Mouse (Mus musculus) embryonic facial prominence, embryonic 12.5 days (tissue): Measurements from ENCODE around the gene Odf3l1. TPM values are rescaled to one million over a fixed set of nuclear protein-coding genes. Genes with fewer than 3 reads are reported as not detected.

ENCODE experiments used
- ATAC-seq: fragments of 200-750 bp; cut with Nextera tagmentation; 2 replicates; pipeline ENCODE4 v1.8.0; 2017; ENCODE audit not compliant: insufficient number of reproducible peaks, insufficient read depth, low FRiP score, low TSS enrichment
- H3K27ac ChIP-seq: fragments of 300-500 bp; sonication (generic); 2 replicates; pipeline ENCODE4 v1.5.1; 2016; ENCODE audit warnings: mild to moderate bottlenecking
- H3K27me3 ChIP-seq: fragments of 300-500 bp; sonication (generic); 2 replicates; pipeline ENCODE4 v1.6.1; 2016; ENCODE audit warnings: mild to moderate bottlenecking, moderate library complexity
- H3K36me3 ChIP-seq: fragments of 300-500 bp; sonication (generic); 2 replicates; pipeline ENCODE4 v1.6.1; 2016; ENCODE audit warnings: mild to moderate bottlenecking
- H3K4me1 ChIP-seq: fragments of 300-500 bp; sonication (generic); 2 replicates; pipeline ENCODE4 v1.6.1; 2016
- H3K4me2 ChIP-seq: fragments of 300-500 bp; sonication (generic); replicated peaks from 2 replicates; pipeline ENCODE4 v1.6.1; 2016; ENCODE audit warnings: mild to moderate bottlenecking, moderate library complexity
- H3K4me3 ChIP-seq: fragments of 300-500 bp; sonication (generic); 2 replicates; pipeline ENCODE4 v1.5.1; 2016; ENCODE audit warnings: mild to moderate bottlenecking
- H3K9ac ChIP-seq: fragments of 300-500 bp; sonication (generic); 2 replicates; pipeline ENCODE4 v1.6.1; 2016; ENCODE audit warnings: mild to moderate bottlenecking, moderate library complexity
- H3K9me3 ChIP-seq: fragments of 300-500 bp; sonication (generic); 2 replicates; pipeline ENCODE4 v1.6.1; 2016; ENCODE audit warnings: mild to moderate bottlenecking, moderate library complexity
- WGBS: fragments of 180-500 bp; shearing (Covaris S2); methylation state at CpG from one replicate; pipeline ENCODE4 v1.1.7; 2016; 5-methylcytosine and 5-hydroxymethylcytosine counted together
- polyA plus RNA-seq: library from polyadenylated mRNA; unstranded; fragments of >200 nt; fragmentation: Nextera tagmentation; extraction: Ambion mirVana; gene quantifications from 2 replicates; pipeline ENCODE4 v1.2.1, GENCODE M21; 2016

The Odf3l1 gene
- polyA plus RNA-seq, 1 experiment from 2014 or later, result 0.40 TPM

DNA sequence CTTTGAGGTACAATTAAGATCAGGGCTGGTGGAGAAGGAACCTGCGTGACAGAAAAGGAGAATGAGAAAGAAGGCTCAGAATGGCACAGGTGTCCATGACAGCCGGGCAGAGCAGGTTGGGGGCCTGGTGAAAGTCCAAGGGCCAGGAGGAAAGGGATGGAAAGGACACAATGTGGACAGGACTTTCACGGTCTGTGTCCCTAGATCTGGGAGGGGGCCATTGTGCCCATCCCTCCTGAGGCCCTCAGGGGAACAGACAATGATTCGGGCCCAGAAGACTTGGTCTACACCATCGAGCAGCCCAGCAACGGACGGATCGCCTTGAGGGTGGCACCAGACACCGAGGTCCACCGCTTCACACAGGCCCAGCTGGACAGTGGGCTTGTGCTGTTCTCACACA lies 27.6 kb upstream of the Odf3l1 start:
- Histone ChIP-seq H3K4me3 (no peak overlapping the region), H3K4me2 (no peak overlapping the region), H3K27ac (no peak overlapping the region), H3K9me3 (no peaks in the 10 kb centered on the region), H3K9ac (no peak overlapping the region), H3K4me1 (peaks cover 8% of the 10 kb centered on the region), H3K27me3 (no peaks in the 10 kb centered on the region), H3K36me3 (peaks cover 17% of the 10 kb centered on the region; the same call in 1 of the 2 replicates)
- whole genome bisulfite sequencing, result 87% methylated on average over 10 of the region's 10 CpGs
- no peak for ATAC-seq

DNA sequence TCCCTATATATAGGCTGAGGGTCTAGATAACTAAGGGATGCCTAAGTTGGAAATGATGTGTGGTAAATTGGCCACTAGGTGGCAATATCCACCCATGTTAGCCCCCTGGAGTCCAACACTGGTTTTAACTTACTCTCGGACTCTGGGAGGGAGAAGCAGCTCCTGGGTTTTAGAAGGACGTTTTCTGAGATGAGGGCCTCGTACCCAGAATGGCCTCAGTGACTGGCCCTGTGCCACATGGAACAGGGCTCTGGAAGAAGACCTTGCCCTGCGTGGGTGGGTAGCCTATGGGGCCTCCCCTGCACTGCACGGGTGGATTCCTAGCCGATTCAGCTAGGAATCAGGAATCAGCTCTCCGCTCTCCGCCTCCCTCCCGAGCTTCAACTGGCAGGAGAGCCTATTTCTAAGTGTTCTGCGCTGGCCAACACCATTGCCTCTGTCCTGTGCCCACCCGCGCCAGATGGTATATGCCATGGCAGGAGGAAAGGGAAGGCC lies 27.1 kb upstream of the Odf3l1 start:
- H3K4me2 ChIP-seq, result peak overlapping the region; percentile 33
- H3K36me3 ChIP-seq, result peaks cover 23% of the 10 kb centered on the region
- H3K27ac ChIP-seq, result no peak overlapping the region

DNA sequence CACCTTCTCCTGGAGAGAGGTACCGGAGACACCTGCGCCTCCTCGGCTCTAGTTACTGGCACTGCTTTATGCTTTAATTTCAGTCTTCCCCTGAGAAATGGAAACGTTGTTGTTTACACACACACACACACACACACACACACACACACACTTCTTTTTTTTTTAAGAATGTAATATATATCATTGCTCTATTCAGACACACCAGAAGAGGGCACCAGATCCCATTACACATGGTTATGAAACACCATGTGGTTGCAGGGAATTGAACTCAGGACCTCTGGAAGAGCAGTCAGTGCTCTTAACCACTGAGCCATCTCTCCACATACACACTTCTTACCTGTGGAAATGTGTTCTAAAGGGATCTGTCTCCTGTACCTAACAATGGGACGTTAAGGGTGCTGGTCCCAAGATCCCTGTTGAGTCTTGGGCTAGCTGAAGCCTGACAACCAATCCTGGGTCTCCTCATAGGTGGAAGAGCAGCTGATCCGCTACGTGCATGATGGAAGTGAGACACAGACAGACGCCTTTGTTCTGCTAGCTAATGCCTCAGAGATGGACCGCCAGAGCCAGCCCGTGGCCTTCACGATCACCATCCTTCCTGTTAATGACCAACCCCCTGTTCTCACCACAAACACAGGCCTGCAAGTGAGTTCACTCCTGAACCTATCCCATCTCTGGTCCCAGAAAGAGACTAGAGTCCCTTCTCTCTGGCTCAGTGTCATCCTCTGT lies 26.2 kb upstream of the Odf3l1 start:
- H3K4me2 ChIP-seq, result no peak overlapping the region
- H3K36me3 ChIP-seq, result peaks cover 23% of the 10 kb centered on the region
- peaks cover 8% of the 10 kb centered on the region for H3K4me1 ChIP-seq
- no peaks in the 10 kb centered on the region for H3K27me3 ChIP-seq
- 72% methylated on average over 11 of the region's 11 CpGs for WGBS
- H3K9me3 ChIP-seq, result no peaks in the 10 kb centered on the region
- H3K27ac ChIP-seq, result no peak overlapping the region
- H3K4me3 ChIP-seq, result no peak overlapping the region
- no peak for ATAC-seq
- no peak overlapping the region for H3K9ac ChIP-seq

More for the DNA sequence above, 27.1 kb upstream of the Odf3l1 start:
- H3K4me3 ChIP-seq, result no peak overlapping the region
- no peak overlapping the region for H3K9ac ChIP-seq
- no peaks in the 10 kb centered on the region for H3K27me3 ChIP-seq
- ATAC-seq, result peak; percentile 16; the same call in 1 of the 2 replicates
- H3K4me1 ChIP-seq, result peaks cover 8% of the 10 kb centered on the region
- WGBS, result 31% methylated on average over 12 of the region's 12 CpGs
- no peaks in the 10 kb centered on the region for H3K9me3 ChIP-seq

DNA sequence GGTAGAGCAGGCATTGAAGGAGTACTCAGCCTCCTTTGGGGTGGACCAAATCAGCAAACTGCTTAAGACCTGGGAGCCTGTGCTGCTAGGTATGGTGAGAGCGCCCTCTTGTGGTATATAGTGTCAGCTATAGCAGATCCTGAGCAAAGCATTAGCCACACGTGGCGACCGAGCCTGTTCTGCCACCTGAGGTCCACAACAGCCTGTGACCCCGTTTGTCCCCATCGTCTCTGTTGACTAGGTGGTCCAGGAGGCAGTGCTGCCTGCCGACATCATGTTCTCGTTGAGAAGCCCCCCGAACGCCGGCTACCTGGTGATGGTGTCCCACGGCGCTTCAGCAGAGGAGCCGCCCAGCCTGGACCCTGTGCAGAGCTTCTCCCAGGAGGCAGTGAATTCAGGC lies 25.3 kb upstream of the Odf3l1 start:
- Histone ChIP-seq H3K27ac (no peak overlapping the region), H3K36me3 (peaks cover 23% of the 10 kb centered on the region), H3K4me1 (peaks cover 8% of the 10 kb centered on the region), H3K27me3 (no peaks in the 10 kb centered on the region), H3K9ac (peak overlapping the region; percentile 7; the same call in 1 of the 2 replicates), H3K9me3 (no peaks in the 10 kb centered on the region), H3K4me2 (peak overlapping the region; percentile 45), H3K4me3 (peak overlapping the region; percentile 15; the same call in 1 of the 2 replicates)
- ATAC-seq, result no peak
- 8% methylated on average over 14 of the region's 14 CpGs for WGBS

DNA sequence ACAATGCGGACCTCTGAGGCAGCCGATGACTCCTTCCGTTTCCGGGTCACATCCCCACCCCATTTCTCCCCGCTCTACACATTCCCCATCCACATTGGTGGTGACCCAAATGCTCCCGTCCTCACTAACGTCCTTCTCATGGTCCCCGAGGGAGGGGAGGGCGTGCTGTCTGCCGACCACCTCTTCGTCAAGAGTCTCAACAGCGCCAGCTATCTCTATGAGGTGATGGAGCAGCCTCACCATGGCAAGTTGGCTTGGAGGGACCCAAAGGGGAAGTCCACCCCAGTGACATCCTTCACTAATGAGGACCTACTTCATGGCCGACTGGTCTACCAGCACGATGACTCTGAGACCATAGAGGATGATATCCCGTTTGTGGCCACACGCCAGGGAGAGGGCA lies 23.1 kb upstream of the Odf3l1 start:
- Histone ChIP-seq H3K36me3 (peaks cover 23% of the 10 kb centered on the region), H3K4me2 (no peak overlapping the region), H3K9ac (no peak overlapping the region), H3K9me3 (no peaks in the 10 kb centered on the region), H3K27ac (no peak overlapping the region), H3K4me3 (no peak overlapping the region), H3K27me3 (no peaks in the 10 kb centered on the region), H3K4me1 (0 out of 2 replicates have a peak, but pooled peaks cover 3% of the 10 kb centered on the region)
- WGBS, result 95% methylated on average over 16 of the region's 16 CpGs
- ATAC-seq, result no peak

DNA sequence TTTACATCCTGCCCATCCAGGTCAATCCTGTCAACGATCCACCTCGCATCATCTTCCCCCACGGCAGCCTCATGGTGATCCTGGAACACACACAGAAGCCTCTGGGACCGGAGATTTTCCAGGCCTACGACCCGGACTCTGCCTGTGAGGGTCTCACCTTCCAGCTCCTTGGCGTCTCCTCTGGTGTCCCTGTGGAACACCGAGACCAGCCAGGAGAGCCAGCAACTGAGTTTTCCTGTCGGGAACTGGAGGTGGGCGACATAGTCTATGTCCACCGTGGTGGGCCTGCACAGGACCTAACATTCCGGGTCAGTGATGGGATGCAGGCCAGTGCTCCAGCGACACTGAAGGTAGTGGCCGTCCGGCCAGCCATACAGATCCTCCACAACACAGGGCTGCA lies 22.1 kb upstream of the Odf3l1 start:
- peaks cover 11% of the 10 kb centered on the region; the same call in 1 of the 2 replicates for H3K4me1 ChIP-seq
- ATAC-seq, result no peak
- WGBS, result 90% methylated on average over 15 of the region's 15 CpGs
- H3K9ac ChIP-seq, result no peak overlapping the region
- H3K9me3 ChIP-seq, result no peaks in the 10 kb centered on the region
- H3K4me2 ChIP-seq, result no peak overlapping the region
- H3K27me3 ChIP-seq, result no peaks in the 10 kb centered on the region
- peaks cover 23% of the 10 kb centered on the region for H3K36me3 ChIP-seq
- no peak overlapping the region for H3K4me3 ChIP-seq
- H3K27ac ChIP-seq, result no peak overlapping the region

DNA sequence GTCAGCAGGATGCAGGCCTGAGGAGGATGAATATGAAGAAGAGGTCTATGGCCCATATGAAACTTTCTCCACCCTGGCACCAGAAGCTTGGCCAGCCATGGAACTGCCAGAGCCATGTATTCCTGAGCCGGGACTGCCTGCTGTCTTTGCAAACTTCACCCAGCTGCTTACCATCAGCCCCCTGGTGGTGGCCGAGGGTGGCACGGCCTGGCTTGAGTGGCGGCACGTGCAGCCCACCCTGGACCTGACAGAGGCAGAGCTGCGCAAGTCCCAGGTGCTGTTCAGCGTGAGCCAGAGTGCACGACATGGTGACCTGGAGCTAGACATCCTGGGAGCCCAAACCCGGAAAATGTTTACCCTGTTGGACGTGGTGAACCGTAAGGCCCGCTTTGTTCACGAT lies 21.6 kb upstream of the Odf3l1 start:
- H3K27ac ChIP-seq, result no peak overlapping the region
- H3K9ac ChIP-seq, result no peak overlapping the region
- H3K4me1 ChIP-seq, result peaks cover 12% of the 10 kb centered on the region; the same call in 1 of the 2 replicates
- no peaks in the 10 kb centered on the region for H3K27me3 ChIP-seq
- H3K4me2 ChIP-seq, result no peak overlapping the region
- H3K4me3 ChIP-seq, result no peak overlapping the region
- peaks cover 23% of the 10 kb centered on the region for H3K36me3 ChIP-seq
- ATAC-seq, result no peak
- WGBS, result 63% methylated on average over 13 of the region's 13 CpGs
- no peaks in the 10 kb centered on the region for H3K9me3 ChIP-seq

DNA sequence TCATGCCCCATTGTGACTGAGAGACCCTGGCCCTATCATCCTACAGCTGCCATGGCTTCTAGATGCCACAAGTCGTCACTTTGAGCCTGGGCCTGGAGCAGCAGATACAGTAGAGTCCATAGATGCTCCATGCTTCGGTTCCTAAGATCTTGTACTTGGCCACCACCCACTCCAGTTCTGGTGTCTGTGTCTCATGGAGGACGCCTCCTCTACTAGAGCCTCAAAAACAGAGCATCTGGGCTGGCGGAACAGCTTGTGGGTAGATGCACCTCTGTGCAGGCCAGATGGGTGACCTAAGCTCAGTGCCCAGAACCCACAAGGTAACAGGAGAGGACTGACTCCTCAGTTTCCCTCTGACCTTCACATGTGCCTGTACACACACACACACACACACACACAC lies 19.8 kb upstream of the Odf3l1 start:
- peaks cover 21% of the 10 kb centered on the region; the same call in 1 of the 2 replicates for H3K4me1 ChIP-seq
- peaks cover 20% of the 10 kb centered on the region for H3K36me3 ChIP-seq
- H3K4me2 ChIP-seq, result no peak overlapping the region
- WGBS, result 80% methylated on average over 4 of the region's 4 CpGs
- no peak overlapping the region for H3K4me3 ChIP-seq
- H3K9ac ChIP-seq, result no peak overlapping the region
- no peak for ATAC-seq
- H3K27me3 ChIP-seq, result no peaks in the 10 kb centered on the region
- no peaks in the 10 kb centered on the region for H3K9me3 ChIP-seq
- H3K27ac ChIP-seq, result no peak overlapping the region

DNA sequence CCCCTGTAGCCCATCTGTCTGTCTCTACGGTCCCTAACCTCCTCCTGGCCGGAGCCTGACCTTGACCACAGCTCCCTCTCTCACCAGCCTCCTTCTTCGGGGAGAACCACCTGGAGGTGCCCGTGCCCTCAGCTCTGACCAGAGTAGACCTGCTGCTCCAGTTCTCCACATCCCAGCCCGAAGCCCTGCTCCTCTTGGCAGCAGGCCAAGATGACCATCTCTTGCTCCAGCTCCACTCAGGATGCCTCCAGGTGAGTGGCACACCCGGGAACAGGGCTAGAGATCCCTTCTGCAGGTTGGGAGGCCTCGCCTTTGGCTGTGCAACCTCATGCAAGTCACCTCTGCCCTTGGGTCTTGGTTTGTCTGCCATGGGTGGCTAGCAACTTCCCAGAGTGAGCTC lies 19.0 kb upstream of the Odf3l1 start:
- WGBS, result 85% methylated on average over 7 of the region's 7 CpGs
- Histone ChIP-seq H3K4me1 (peaks cover 21% of the 10 kb centered on the region; the same call in 1 of the 2 replicates), H3K9me3 (no peaks in the 10 kb centered on the region), H3K27me3 (0 out of 2 replicates have a peak, but pooled peaks cover 5% of the 10 kb centered on the region), H3K9ac (no peak overlapping the region), H3K4me3 (no peak overlapping the region), H3K27ac (no peak overlapping the region), H3K4me2 (no peak overlapping the region), H3K36me3 (peaks cover 17% of the 10 kb centered on the region)
- ATAC-seq, result no peak

DNA sequence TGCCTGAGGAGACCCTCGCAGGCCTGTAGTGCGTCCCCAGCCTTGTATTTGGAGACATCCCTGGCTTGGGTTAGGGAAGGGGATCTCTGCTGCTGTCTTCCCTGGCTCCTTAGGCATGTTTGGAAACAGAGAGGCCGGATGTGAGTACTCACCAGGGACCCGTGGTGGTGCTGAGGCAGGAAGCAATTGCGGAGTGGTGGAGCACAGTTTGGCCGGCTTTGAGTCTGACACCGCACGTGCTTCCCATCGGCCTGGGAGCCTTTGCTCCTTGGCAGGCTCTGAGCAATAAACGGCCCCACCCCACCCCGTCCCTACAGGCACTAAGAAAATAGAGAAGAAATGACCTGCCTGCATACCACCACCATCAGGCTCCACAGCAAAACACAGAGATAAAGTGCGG lies 18.3 kb upstream of the Odf3l1 start:
- H3K9ac ChIP-seq, result no peak overlapping the region
- peaks cover 21% of the 10 kb centered on the region; the same call in 1 of the 2 replicates for H3K4me1 ChIP-seq
- H3K36me3 ChIP-seq, result peaks cover 10% of the 10 kb centered on the region
- WGBS, result 73% methylated on average over 12 of the region's 12 CpGs
- ATAC-seq, result no peak
- 0 out of 2 replicates have a peak overlapping the region, but pooled peaks have one; percentile 76 for H3K27ac ChIP-seq
- H3K27me3 ChIP-seq, result 0 out of 2 replicates have a peak, but pooled peaks cover 5% of the 10 kb centered on the region
- H3K4me2 ChIP-seq, result no peak overlapping the region
- H3K4me3 ChIP-seq, result no peak overlapping the region
- no peaks in the 10 kb centered on the region for H3K9me3 ChIP-seq

DNA sequence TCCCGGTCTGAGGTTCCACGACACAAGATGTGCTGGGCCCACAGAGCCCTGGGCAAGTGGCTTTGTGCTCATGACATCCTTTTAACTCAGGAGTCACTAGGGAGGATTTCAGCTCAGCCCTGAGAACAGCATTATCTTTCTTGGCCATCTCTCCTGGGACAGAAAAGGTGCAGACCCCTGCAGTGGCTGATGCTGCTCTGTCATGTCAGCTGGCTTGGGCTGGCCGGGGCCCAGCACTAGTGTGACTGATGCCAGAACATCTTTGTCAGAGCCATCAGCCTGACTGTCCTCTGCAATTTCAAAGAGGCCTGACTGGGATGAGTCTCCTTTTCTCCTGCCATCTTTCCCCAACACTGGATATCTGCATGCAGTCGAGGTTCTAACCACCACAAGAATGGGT lies 17.8 kb upstream of the Odf3l1 start:
- 67% methylated on average over 4 of the region's 4 CpGs for WGBS
- Histone ChIP-seq H3K27me3 (0 out of 2 replicates have a peak, but pooled peaks cover 5% of the 10 kb centered on the region), H3K27ac (peak overlapping the region; percentile 76; the same call in 1 of the 2 replicates), H3K9ac (no peak overlapping the region), H3K4me2 (no peak overlapping the region), H3K9me3 (no peaks in the 10 kb centered on the region), H3K4me3 (no peak overlapping the region), H3K4me1 (peaks cover 21% of the 10 kb centered on the region; the same call in 1 of the 2 replicates), H3K36me3 (peaks cover 6% of the 10 kb centered on the region; the same call in 1 of the 2 replicates)
- ATAC-seq, result no peak

DNA sequence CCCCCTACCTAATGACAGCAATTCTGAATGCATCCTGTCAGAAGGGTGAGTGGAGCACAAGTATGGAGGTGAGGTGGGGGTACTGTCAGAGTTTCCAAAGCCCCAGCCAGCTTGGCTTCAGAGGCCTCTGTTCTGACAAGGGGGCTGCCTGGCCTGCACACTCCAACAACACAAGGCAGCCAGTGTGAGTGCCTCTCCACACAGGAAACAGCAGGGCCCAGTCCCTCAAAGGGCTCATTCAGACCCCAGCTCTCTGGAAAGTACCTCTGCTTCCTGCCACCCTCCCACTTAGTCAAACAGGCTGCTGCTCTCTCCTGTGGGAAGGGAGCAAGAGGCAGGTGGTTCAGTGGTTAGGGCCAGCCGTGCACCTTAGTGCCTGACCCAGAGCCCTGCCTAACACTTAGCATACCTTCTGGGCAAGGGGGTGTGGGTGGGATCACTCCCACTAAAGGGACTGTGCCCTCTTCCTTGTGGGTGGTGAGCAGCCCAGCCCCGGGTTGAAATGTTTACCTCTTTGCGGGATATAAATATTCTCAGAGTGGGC lies 17.1 kb upstream of the Odf3l1 start:
- Histone ChIP-seq H3K4me1 (peaks cover 26% of the 10 kb centered on the region), H3K4me2 (no peak overlapping the region), H3K9ac (no peak overlapping the region), H3K36me3 (peaks cover under 1% of the 10 kb centered on the region; the same call in 1 of the 2 replicates), H3K27me3 (0 out of 2 replicates have a peak, but pooled peaks cover 5% of the 10 kb centered on the region), H3K9me3 (no peaks in the 10 kb centered on the region), H3K27ac (peak overlapping the region; percentile 76), H3K4me3 (no peak overlapping the region)
- WGBS, result 64% methylated on average over 3 of the region's 3 CpGs
- ATAC-seq, result no peak
